Mouse (Mus musculus): ENCODE data around the gene Atxn10. TPM values are rescaled to one million over a fixed set of nuclear protein-coding genes. Genes with fewer than 3 reads are reported as not detected.

Atxn10 gene
- polyA plus RNA-seq, 1 experiment from 2014 or later, result 85.3 TPM

GRCm38 (mm10) chr15:85505118-85505925, 169.3 kb downstream of the Atxn10 start:
- Histone ChIP-seq H3K9ac (no peak overlapping the region), H3K36me3 (replicated peaks) (no peaks in the 10 kb centered on the region), H3K27me3 (no peaks in the 10 kb centered on the region), H3K4me2 (no peak overlapping the region), H3K4me3 (replicated peaks) (no peak overlapping the region), H3K9me3 (replicated peaks) (no peaks in the 10 kb centered on the region), H3K27ac (replicated peaks) (no peak overlapping the region), H3K4me1 (replicated peaks) (no peaks in the 10 kb centered on the region)
- no peak for ATAC-seq (ENCODE audit: insufficient read depth)
- WGBS (ENCODE audit: insufficient replicate concordance), result 58% methylated on average over 14 of the region's 14 CpGs

GRCm38 (mm10) chr15:85506680-85507079, 170.6 kb downstream of the Atxn10 start:
- Histone ChIP-seq H3K27ac (replicated peaks) (no peak overlapping the region), H3K9ac (no peak overlapping the region), H3K4me3 (replicated peaks) (no peak overlapping the region), H3K4me1 (replicated peaks) (no peaks in the 10 kb centered on the region), H3K27me3 (no peaks in the 10 kb centered on the region), H3K4me2 (no peak overlapping the region), H3K9me3 (replicated peaks) (no peaks in the 10 kb centered on the region), H3K36me3 (replicated peaks) (no peaks in the 10 kb centered on the region)
- ATAC-seq (ENCODE audit: insufficient read depth), result no peak
- 6% methylated on average over 1 of the region's 1 CpGs for WGBS (ENCODE audit: insufficient replicate concordance)

- ATAC-seq (ENCODE audit: insufficient read depth), result no peak
- no peaks in the 10 kb centered on the region for H3K9me3 ChIP-seq (replicated peaks)
- H3K27me3 ChIP-seq, result no peaks in the 10 kb centered on the region
- no peak overlapping the region for H3K4me3 ChIP-seq (replicated peaks)
- H3K4me1 ChIP-seq (replicated peaks), result no peaks in the 10 kb centered on the region
- no peak overlapping the region for H3K27ac ChIP-seq (replicated peaks)
- 62% methylated on average over 32 of the region's 32 CpGs for WGBS (ENCODE audit: insufficient replicate concordance)
- no peak overlapping the region for H3K4me2 ChIP-seq
- no peaks in the 10 kb centered on the region for H3K36me3 ChIP-seq (replicated peaks)
- H3K9ac ChIP-seq, result no peak overlapping the region
These were observed 171.4 kb downstream of the Atxn10 start for GRCm38 (mm10) chr15:85507370-85508014.

Other genes with a start within 250 kb of the Atxn10 start
- gene Smc1b, start 204.3 kb upstream of the Atxn10 start, polyA plus RNA-seq (2015; fragmentation: Nextera tagmentation; extraction: Ambion mirVana), result 0.12 and 0.16 TPM in 2 replicates
- gene Ribc2, start 204.2 kb upstream of the Atxn10 start, polyA plus RNA-seq (2015; fragmentation: Nextera tagmentation; extraction: Ambion mirVana), result not detected in 2 replicates
- gene Fbln1, start 130.3 kb upstream of the Atxn10 start, polyA plus RNA-seq (2015; fragmentation: Nextera tagmentation; extraction: Ambion mirVana), result 6.9 and 7.1 TPM in 2 replicates
- not detected in 2 replicates for gene 7530416G11Rik, start 167.0 kb downstream of the Atxn10 start, polyA plus RNA-seq (2015; fragmentation: Nextera tagmentation; extraction: Ambion mirVana)
- 0.18 and 0.21 TPM in 2 replicates for gene Wnt7b, start 246.2 kb downstream of the Atxn10 start, polyA plus RNA-seq (2015; fragmentation: Nextera tagmentation; extraction: Ambion mirVana)

Measured in liver, embryonic 15.5 days (tissue).